Mouse (Mus musculus) small intestine, adult 2 months (tissue): ENCODE results near the gene Gnpat. TPM values are rescaled to one million over a fixed set of nuclear protein-coding genes. Genes with fewer than 3 reads are reported as not detected.

Source experiments
- H3K27ac ChIP-seq: fragments of 200-500 bp; 2 replicates; pipeline ENCODE4 v1.5.1; 2012; ENCODE audit warnings: low read depth, low read length, control low read depth, inconsistent platforms; ENCODE audit not compliant: insufficient read depth
- H3K27me3 ChIP-seq: fragments of 200-500 bp; 2 replicates; pipeline ENCODE4 v1.6.1; 2012; ENCODE audit warnings: mild to moderate bottlenecking, moderate library complexity, low read length, inconsistent platforms; ENCODE audit not compliant: control insufficient read depth, insufficient read depth
- H3K36me3 ChIP-seq: fragments of 200-500 bp; 2 replicates; pipeline ENCODE4 v1.6.1; 2012; ENCODE audit warnings: mild to moderate bottlenecking, low read length, control low read depth, inconsistent platforms; ENCODE audit not compliant: control insufficient read depth, insufficient read depth
- H3K4me1 ChIP-seq: fragments of 200-500 bp; 2 replicates; pipeline ENCODE4 v1.6.1; 2012; ENCODE audit warnings: low read length, inconsistent platforms, mixed read lengths; ENCODE audit not compliant: control insufficient read depth, insufficient read depth, insufficient read length
- H3K4me3 ChIP-seq: fragments of 200-500 bp; 2 replicates; pipeline ENCODE4 v1.5.1; 2012; ENCODE audit warnings: low read depth, mild to moderate bottlenecking, control low read depth, inconsistent platforms, low read length, moderate library complexity
- CTCF ChIP-seq: fragments of 200-500 bp; IDR thresholded peaks from 2 replicates; pipeline ENCODE4 v1.5.1; 2012; ENCODE audit warnings: low read depth, mild to moderate bottlenecking, control low read depth, inconsistent platforms, low read length, moderate library complexity, mixed read lengths; ENCODE audit not compliant: insufficient replicate concordance, insufficient read length; ENCODE audit errors: extremely low read depth
- POLR2A ChIP-seq: fragments of 200-500 bp; IDR thresholded peaks from 2 replicates; pipeline ENCODE4 v1.6.1; 2012; ENCODE audit warnings: low read depth, mild to moderate bottlenecking, control low read depth, inconsistent platforms, low read length, moderate library complexity
- WGBS: fragments of 180-500 bp; shearing (Covaris S2); methylation state at CpG from one replicate; pipeline ENCODE4 v1.1.7; 2018; 5-methylcytosine and 5-hydroxymethylcytosine counted together
- polyA plus RNA-seq: library from polyadenylated mRNA; depleted of rRNA; stranded (reverse); fragments of >200 nt; gene quantifications from 2 replicates; pipeline ENCODE4 v1.2.3, GENCODE M21; 2012; rRNA removed

The Gnpat gene
- 12.1 and 17.6 TPM in 2 replicates for polyA plus RNA-seq

DNA sequence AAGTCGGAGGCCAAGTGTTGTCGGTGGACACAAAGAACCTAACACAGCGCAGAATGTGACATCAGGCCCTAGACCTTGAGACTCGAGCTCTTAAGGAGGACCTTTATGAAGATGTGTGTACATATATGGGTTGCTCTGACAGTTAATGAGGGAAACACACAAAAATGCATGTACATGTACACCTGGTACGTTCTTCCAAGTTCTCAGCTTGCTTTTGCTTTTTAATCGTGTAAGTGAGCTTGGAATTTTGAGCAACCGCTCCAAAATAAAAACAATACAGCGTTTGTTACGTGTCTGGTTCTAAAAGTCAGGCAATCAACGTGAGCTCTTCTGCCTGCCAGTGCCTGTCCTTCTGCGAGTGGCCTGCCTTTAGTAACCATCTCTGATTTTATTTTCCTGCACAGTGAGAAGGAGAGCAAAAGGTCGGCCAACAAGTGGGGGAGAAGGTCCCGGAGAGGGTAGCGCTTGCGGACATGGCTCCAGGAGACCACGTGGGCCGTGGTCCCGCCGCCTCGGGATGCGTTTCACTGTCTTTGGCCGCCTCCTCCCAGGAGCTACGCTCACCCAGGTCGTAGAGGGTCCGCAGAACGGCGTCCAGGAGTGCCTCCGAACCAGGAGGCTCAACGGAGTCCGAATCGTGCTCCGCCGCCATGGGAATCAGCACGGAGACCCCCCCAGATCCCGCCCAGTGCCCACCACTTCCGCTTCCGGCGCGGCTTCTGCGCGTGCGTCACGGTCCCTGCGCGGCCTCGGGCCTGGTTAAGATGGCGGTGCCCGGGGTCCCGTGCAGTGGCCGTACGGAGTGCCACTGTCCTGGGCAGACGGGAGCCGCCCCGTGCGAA lies at the start of gene Gnpat, which contains the start of gene 2810004N23Rik:
Gnpat (plus strand) TSS at position 713 of the 842 bp plus-strand sequence.
2810004N23Rik (minus strand) TSS at position 800 of the 842 bp plus-strand sequence.
- Histone ChIP-seq H3K36me3 (peaks cover 15% of the 10 kb centered on the region), H3K4me1 (peaks cover 4% of the 10 kb centered on the region; the same call in 1 of the 2 replicates), H3K4me3 (peak within 1 kb of the TSS; percentile 90), H3K27me3 (no peaks in the 10 kb centered on the region), H3K27ac (peak within 1 kb of the TSS; percentile 57)
- TF ChIP-seq POLR2A (peak; percentile 86), CTCF (no peak)
- under 1% methylated on average over 55 of the region's 55 CpGs for WGBS

DNA sequence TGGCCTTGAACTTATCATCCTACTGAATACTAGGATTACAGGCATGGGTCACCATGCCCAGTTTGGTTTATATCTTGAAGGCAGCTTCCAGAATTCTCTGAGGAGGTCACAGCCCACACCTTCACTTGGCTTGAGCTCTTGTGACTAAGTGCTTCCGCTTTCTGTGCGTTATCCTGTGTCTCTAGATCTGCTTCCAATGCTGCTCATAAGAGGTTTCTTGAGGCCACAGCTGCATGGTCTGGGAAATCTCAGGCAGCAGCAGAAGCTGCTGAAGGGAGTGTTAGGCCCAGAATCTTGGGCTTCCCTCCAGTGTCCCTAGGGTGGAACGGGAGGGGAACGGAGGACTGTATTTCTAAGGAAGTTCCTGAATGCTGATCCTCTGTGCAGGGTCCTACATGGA lies 49.5 kb upstream of the Gnpat start:
- no peak overlapping the region for H3K4me3 ChIP-seq
- WGBS: 84% methylated on average over 4 of the region's 4 CpGs
- H3K36me3 ChIP-seq: no peaks in the 10 kb centered on the region
- TF ChIP-seq POLR2A (no peak), CTCF (no peak)
- no peaks in the 10 kb centered on the region for H3K27me3 ChIP-seq
- H3K27ac ChIP-seq: no peak overlapping the region
- no peaks in the 10 kb centered on the region for H3K4me1 ChIP-seq

DNA sequence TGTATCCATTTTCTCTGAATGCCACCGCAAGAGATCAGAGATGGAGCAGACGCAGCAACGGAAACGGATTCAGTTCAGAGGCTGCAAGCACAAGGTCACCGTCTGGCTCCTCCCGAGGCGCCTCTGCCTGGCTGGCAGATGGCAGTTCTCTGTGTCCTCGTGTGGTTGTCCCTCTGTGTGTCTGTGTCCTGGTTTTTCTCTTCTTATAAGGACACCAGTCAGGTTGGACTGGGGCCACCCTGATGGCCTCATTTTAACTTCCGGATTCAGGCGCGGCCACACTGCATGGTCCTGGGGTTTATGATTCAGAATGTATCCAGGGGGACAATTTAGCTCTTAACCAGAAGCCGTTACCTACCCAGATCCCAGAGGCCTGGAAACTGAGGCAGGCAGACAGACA lies 47.0 kb upstream of the Gnpat start:
- TF ChIP-seq CTCF: no peak
- TF ChIP-seq POLR2A: no peak
- no peak overlapping the region for H3K4me3 ChIP-seq
- 91% methylated on average over 12 of the region's 12 CpGs for WGBS
- no peaks in the 10 kb centered on the region for H3K36me3 ChIP-seq
- no peaks in the 10 kb centered on the region for H3K4me1 ChIP-seq
- no peak overlapping the region for H3K27ac ChIP-seq
- H3K27me3 ChIP-seq: 0 out of 2 replicates have a peak, but pooled peaks cover 3% of the 10 kb centered on the region

DNA sequence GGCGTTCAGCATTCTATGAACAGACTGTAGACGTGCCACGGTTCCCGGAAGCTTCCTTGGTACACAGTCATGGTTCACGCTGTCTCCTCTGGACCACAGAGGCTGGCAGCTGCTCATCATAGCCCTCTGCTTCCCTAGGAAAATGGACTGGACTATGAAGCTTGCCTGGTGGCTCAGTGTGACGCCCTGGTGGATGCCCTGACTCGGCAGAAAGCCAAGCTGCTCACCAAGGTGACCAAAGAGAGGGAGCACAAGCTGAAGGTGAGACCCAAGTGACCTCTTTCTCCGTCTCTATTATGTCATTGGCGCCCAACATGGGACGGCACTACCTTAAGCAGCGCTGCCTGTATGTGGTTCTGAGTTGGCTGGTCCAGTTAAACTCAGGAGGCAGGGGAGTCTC lies 46.0 kb upstream of the Gnpat start:
- no peak overlapping the region for H3K4me3 ChIP-seq
- H3K36me3 ChIP-seq: no peaks in the 10 kb centered on the region
- no peak for TF ChIP-seq POLR2A
- TF ChIP-seq CTCF: no peak
- H3K27me3 ChIP-seq: 0 out of 2 replicates have a peak, but pooled peaks cover 3% of the 10 kb centered on the region
- WGBS: 89% methylated on average over 11 of the region's 11 CpGs
- no peaks in the 10 kb centered on the region for H3K4me1 ChIP-seq
- no peak overlapping the region for H3K27ac ChIP-seq

DNA sequence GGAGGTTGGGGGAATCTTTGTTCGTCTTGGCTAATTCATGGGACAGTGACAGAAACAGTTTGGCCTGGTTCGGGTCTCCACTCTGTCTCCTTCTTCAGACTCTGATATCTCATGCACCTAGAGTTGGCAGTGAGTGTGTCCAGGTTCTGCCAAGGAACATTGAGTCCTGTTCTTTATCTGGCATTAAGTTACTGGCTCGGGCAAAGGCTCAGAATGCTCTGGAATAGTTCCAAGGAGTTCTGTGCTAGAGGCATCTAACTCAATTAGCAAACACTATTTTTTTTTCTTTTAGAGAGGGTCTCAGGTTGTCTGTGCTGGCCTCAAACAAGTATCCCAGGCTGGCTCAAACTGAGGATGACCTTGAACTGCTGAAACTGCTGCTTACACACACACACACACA lies 45.5 kb upstream of the Gnpat start:
- no peak overlapping the region for H3K27ac ChIP-seq
- no peak overlapping the region for H3K4me3 ChIP-seq
- no peaks in the 10 kb centered on the region for H3K36me3 ChIP-seq
- WGBS: 60% methylated on average over 3 of the region's 3 CpGs
- no peaks in the 10 kb centered on the region for H3K4me1 ChIP-seq
- TF ChIP-seq POLR2A: no peak
- TF ChIP-seq CTCF: no peak
- 0 out of 2 replicates have a peak, but pooled peaks cover 3% of the 10 kb centered on the region for H3K27me3 ChIP-seq

DNA sequence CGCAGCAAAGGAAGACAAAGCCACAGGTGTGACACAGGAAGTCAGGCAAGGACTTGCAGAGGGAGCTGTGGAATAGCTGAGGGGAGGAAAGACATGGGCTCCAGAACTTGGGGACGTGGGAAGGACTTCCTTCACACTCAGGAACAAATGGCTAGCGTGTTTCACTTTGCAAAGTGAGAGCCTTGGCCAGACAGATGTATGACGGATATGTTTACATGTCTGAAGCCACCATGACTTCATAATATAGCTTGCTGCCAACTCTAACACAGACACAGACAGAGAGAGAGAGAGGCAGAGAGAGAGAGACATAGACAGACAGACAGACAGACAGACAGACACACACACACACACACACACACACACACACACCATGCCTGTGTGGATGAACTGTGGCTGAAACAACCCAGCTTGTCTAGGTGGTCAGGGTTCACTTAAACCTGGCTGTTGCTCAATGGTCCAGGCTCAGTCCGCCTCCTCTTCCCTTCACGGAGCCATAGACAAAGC lies 43.2 kb upstream of the Gnpat start:
- H3K4me3 ChIP-seq: no peak overlapping the region
- no peak for TF ChIP-seq POLR2A
- no peak for TF ChIP-seq CTCF
- no peaks in the 10 kb centered on the region for H3K4me1 ChIP-seq
- no peaks in the 10 kb centered on the region for H3K36me3 ChIP-seq
- no peak overlapping the region for H3K27ac ChIP-seq
- H3K27me3 ChIP-seq: 0 out of 2 replicates have a peak, but pooled peaks cover 3% of the 10 kb centered on the region
- WGBS: 51% methylated on average over 6 of the region's 6 CpGs

DNA sequence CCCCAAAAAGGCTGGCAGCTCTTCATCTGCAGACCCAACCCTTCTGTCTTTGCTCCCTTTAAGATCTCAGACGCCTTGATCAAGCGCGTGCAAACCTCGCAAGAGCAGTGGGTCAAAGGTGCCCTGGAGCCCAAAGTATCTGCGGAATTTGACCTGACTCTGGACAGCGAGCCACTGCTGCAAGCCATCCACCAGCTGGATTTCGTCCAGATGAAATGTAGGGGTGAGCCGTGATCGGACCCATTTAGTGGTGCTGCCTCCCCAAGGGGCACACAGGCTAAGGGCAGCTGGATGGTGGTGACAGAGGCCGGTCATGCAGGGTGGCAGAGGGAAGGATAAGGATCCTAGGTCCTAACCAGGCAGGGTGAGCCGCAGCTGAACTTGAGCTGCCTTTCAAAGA lies 42.7 kb upstream of the Gnpat start:
- TF ChIP-seq POLR2A: no peak
- TF ChIP-seq CTCF: no peak
- no peak overlapping the region for H3K27ac ChIP-seq
- 34% methylated on average over 11 of the region's 11 CpGs for WGBS

More for the DNA sequence above, 42.7 kb upstream of the Gnpat start:
- no peaks in the 10 kb centered on the region for H3K36me3 ChIP-seq
- 0 out of 2 replicates have a peak, but pooled peaks cover 3% of the 10 kb centered on the region for H3K27me3 ChIP-seq
- H3K4me3 ChIP-seq: no peak overlapping the region
- no peaks in the 10 kb centered on the region for H3K4me1 ChIP-seq
